Mouse (Mus musculus) frontal cortex, postnatal 36 days (tissue): ENCODE measurements around the gene Rps6kl1.
A peak's percentile ranks its signal among the peaks of the same experiment; 100 is the strongest.

ENCODE experiments used
- DNase-seq, 2 experiments: peaks; one replicate each; pipeline ENCODE4 v3.0.0; 2022; ENCODE audit warnings: low spot score in 2 of 2

Rps6kl1 gene

DNA sequence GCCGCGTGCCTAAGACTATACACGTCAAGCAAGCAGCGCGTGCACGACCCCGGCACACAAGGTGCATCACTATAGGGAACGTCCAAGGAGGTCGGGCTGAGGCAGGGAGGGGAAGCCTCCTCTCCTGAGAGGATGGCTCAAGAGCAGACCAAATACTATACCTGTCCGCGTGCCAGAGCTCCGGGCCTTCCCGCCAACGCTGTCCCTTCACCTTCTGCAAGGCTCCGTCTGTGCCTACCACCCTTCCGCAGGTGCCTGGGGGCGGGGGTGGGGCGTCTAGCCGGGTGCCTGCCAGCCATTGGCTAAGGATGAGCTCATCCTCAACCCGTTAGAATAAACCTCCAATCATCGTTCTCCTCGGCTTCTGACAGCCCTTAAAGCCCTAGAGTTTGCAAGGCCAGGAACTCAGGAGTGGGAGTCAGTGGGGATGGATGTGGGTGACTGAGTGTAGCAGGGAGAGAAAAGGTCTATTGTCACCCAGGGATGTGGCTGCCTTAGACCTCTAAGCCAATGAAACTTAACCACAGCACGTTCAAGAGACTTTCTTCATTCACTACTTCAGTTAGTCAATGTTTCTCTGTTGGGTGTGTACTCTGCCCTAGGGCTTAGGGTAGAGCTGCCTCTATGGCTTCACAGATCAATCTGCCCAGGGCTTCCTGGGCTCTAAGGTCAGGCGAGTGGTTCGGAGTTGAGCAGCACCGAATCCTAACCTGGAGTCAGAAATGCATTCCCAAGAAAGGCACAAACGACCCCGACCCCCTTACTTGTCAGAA lies at the start of gene Rps6kl1:
Gene Rps6kl1, minus strand, starts transcription at position 263 of the 773 bp plus-strand sequence.
- peak; percentile 78 to 85 for DNase-seq

DNA sequence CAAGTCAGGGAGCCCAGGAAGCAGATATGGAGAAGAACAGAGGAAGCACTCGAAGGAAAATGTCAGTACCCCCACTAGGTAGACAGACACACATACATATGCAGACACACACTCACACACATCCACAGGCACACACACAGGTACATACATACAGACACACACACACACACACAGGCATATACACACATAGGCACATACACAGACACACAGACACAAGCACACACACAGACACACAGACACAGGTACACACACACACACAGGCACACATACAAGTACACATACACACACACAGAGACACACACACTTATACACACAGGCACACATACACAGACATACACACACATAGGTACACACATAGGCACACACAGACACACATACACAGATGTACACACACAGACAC lies 48.9 kb upstream of the Rps6kl1 start:
- no peak for DNase-seq

DNA sequence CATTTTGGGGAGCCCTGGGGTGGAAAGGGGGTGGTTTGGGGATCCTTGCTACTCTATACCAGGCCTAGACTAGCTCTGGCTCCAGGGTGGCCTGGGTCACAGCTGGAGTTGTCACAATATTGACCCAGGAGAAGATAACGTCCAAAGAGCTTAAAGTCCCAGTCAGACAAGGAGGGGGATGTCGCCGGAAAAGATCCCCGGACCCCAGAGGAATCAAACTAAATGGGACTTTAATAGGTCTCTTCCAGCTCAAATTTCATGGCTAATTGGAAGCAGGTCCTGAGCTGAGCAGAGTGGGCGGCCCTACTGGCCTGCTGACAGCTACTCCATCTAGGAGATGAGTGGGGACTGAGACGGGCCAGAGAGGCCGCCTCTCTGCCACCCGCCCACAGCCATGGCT lies 46.9 kb upstream of the Rps6kl1 start:
- DNase-seq, result no peak

DNA sequence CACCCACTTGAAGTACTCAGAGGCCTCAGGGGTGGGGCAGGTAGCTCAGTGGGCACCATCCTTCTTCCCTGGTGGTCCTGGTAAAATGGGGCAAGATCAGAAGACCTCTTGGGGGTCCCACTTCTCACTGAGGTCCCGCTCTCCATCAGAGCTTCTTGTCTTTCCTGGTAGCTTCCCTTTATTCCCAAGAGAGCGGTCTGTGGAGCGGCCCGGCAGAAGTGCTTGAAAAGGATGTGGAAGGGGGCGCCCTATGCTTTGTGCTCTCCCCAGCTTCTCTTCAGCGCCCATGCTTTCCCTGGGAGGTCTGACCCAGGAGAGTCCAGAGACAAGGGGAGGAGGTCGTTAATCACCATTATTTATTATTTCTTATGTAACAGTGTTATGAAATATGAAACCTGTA lies 46.3 kb upstream of the Rps6kl1 start:
- DNase-seq, result no peak

DNA sequence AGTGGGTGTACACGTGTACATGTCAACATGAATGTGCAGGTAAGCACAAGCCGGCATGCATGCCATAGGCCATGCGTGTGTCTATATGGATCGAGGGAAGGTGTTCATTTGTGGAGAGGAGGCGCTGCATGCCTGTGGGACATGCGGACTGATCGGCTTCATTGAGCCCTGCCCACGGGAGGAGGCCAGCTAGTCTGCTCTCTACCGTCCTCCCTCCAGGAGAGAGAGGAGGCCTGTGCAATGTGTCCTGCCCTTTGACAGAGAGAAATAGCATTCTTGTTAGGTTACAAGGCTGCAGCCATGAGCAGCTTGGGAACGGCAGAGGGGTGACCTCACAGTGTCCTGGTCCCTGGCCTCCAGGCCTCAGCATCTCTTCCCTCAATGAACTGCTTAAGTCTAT lies 45.1 kb upstream of the Rps6kl1 start:
- no peak for DNase-seq

DNA sequence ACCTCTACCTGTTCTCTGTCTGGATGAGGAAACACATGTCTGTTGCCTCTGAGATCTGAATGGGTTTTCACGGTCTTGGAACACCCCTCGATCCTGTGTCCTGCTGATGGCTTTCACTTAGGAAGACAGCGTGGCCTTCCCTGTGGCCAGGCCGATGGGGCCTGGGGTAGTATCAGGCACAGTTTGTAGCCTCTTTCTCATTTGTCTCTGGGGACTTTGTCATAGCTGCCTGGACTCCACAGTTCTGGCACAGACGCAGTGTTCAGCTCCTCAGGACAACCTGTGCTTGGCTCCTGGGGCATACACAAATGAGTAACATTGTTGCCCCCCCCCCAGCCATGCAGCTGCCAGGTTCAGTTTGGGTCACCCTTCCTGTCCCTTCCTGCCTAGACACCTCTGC lies 44.0 kb upstream of the Rps6kl1 start:
- no peak for DNase-seq

DNA sequence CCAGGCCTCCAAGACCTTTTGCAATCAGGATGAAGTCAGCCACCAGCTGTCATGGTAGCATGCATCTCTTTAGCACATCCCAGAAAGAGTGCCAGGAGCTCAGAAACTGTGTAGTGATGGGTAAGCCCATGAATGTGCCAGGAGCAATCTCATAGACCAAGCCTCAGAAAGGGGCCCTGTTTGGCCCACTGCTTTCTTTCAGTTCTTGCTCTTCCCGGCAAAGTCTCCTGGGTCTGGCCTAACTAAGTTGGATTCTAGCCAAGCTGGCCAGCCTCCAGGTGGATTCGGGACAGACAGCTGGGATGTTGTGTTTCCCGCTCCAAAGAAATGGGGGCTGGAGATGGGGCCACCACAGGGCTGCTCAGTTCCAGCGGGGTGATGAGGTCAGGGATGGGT lies 43.6 kb upstream of the Rps6kl1 start:
- peak in 1 of 2 experiments; percentile 35 for DNase-seq

DNA sequence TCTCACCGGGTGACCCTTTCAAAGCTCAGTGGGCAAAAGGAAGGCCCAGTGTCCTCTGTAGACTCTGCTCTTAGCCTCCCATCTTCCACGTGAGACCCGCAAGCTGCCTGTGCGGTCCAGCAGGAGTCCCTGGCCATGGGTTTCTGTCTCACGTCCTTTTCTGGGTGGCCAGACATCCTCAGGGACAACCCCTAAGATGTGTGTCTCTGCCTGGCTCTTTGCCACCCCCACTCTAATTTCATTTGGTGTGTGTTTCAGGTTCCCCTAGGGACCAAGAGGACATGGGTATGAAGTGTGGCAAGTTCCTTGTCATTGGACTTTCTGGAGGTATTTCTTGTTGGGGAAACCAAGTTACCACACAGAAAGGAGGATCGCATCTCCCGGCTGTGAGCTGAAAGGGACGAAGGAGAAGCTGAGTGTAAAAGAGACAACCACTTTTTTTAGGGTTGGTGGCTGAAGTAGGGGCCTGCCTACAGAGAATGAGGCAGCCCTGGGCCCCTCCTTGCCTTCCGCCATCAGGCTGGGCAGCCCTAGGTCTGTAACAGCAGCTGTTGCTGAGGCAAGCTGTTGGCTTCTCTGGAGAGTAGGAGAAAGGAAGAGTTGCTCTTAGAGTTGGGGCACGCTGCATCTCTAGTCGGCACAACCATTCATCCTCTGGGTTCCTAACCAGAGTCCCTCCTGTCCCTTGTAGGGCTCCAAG lies 43.0 kb upstream of the Rps6kl1 start:
- DNase-seq, result no peak

DNA sequence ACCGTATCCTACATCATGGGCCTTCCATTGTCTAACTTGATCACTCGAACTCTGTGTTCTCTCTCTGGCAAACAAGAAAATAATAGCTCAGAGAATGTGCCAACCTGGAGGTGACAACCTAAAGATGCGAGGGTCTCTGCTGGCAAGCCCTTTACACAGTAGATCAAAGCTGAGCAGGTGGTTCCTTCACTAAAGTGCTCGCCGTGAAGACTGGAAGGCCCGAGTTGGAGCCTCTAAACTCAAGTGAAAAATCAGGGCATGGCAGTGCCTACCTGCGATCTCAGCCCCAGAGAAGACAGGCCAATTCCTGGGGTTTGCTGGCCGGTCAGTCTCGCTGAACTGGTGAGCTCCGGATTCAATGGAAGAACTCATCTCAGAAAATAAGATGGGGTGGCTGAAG lies 42.1 kb upstream of the Rps6kl1 start:
- DNase-seq, result no peak

DNA sequence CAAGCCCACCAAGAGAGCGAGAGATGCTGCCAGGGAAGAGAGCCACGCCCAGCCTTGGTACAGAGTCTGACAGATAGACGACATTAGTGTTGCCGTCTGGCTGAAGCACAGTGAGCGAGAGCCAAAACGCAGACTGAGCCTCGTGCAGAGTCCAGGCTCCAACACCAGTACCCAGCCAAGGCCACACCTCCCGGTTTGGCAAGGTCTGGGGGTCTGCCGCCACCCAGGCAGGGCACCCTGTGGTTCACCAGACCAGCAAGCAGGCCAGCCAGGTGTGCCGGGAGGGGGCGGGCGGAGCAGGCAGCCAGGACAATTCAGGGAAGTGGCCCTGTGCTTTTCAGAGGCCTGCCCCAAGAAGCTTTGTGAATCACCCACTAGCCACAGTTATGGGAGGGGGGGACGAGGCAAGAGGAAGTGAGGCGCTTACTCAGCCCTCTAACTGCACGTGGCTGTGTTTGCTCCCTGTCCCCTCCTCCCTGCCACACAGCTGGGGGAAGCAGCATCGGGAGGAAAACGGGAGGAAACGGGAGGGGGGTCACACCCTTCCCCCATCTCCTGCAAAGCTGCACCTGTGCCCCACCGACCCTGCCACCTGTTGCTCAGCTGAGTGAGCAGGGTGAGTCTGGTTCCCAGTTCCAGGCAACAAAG lies 41.5 kb upstream of the Rps6kl1 start:
- DNase-seq, result no peak

DNA sequence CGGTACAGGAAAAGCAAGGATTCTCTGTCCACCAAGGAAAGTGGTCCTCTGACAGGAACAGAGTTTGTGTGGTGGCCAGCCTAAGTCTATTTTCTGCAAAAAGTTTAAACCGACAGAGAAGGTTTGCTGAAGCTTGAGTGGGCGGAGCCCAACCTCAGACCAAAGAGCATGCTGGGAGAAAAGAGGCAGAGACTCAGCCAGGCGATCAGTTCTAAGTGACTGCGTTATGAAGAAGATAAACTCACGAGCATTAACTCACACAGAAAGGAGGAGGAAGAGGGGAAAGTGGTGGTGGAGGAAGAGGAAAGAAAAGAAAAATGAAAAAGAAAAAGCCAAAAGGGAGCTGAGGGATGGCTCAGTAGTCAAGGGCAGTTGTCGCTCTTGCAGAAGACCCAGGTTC lies 39.2 kb upstream of the Rps6kl1 start:
- DNase-seq, result no peak

DNA sequence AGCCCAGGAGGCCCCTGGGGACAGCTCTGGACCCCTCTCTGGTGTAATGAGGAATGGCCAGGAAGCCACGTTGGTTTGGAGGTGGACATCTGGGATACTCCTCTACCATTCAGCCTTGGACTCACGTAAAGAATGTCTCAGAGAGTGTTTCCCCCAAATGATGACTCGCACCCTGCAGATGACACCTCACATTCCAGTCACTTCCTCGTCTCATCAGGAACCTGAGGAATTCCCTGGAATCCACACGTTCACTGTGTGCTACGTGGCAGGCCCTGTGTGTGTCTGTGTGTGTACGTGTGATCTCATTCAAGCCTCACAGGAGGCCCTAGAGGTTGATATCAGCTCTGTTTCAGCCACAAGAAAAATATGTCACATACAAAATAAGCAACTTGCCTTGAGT lies 35.3 kb upstream of the Rps6kl1 start:
- DNase-seq, result no peak

DNA sequence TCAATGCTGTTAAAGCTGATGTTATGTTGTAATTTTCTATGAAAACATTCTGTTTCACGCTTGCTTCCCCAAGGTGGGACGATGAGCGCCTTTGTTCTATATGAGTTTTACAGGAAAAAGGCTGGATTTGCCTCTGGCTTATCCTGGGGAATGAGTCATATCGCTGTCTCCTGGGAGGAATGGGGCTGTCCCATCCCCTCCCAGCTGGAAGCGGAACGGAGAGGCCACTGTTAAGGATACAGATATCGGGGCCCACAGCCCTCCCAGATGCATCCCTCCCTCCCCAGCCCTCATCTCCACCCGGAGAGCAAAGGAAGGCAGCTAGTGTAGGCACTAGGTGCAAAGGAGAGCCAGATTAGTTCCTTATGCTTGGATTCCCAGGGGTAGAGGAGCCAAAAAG lies 34.7 kb upstream of the Rps6kl1 start:
- DNase-seq, result no peak

DNA sequence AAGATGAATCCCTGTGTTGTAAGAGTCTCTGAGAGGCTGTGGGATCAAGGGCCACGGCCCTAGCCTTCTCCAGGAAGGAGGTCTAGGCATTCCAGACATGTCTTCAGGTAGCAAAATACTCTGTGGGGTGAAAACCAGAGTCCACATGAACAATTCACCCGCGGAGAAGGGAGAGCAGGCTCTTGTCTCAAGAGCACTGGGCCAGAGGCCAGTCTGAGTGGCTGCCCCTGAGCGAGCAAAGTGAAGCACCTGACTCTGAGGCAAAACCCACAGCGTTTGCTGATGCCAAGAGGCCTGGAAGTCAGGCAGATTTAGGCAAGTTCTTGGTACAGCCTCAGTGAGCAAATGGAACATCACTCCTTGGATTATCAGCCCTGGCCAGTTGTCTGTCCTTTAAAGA lies 33.1 kb upstream of the Rps6kl1 start:
- DNase-seq, result no peak

DNA sequence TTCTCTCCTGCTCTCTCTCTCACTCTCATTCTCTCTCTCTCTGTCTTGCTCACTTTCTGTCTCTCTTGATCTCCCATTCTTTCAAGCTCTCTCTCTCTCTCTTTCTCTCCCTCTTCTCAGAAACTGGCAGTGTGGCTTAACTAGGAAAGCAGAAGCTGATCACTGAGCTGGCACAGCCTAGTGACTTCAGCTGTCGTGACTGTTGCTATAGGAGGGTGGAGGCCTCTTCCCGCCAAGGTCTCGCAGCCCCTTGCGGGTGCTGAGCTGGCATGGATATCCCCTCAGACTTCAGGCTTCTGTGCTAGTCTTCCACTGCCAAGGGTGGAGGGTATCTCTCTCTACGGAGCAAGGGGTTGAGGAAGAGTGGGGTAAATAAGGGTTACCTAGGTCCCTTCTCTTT lies 31.8 kb upstream of the Rps6kl1 start:
- DNase-seq, result no peak

DNA sequence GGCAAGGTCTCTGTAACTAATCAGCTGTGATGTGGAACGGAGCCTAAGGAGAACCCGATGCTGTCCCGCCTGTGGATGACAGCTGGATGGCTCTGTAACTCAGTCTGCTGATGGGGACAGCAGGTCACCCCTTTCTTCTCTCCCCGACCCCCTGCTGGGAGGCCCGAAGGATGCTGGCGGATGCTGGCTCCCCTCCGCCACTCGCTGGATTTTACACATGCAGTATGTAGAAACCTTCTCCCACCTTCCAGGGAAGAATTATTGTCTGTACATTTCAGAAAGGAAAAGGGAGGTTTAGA lies 31.2 kb upstream of the Rps6kl1 start:
- DNase-seq, result no peak

DNA sequence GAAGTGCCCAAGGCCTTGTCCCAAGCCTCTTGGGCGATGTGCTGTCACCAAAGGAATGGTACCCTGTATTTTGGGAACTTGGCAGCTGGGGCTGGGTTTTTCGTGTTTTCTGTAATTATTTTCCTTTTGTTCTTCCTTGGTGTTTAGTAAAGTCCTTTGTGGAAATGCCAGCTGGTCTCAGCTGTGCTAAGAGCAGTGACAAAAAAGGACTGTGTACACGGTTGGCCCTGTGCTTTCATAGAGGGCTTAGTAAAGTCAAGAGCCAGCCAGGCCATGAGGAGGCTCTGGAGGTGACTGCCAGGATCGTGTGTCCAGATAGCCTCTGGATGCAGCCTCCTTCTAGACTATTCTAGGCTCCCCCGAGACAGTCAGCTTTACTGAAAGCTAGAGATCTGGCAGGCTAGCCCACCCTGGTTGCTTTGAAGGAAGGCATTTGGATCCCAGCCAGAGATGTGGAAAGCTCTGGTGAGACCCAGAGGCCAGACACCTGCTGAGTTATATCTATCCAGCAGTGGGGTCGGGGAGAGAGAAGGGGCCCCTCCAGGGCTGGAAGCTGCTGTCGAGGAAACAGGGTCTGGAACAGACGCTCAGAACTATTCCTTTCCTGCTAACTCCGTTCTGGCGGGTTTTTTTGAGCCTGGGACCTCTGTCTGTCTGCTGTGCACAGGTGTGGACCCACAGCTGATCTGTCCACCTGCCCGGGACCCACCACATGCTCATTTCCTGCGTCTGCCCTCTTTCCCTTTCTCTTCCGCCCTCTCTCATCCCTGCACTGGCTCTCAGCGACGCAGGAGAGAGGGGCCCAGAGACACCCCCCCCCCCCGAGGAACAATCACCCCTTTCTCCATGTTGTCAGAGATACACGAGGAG lies 30.6 kb upstream of the Rps6kl1 start:
- DNase-seq, result no peak

DNA sequence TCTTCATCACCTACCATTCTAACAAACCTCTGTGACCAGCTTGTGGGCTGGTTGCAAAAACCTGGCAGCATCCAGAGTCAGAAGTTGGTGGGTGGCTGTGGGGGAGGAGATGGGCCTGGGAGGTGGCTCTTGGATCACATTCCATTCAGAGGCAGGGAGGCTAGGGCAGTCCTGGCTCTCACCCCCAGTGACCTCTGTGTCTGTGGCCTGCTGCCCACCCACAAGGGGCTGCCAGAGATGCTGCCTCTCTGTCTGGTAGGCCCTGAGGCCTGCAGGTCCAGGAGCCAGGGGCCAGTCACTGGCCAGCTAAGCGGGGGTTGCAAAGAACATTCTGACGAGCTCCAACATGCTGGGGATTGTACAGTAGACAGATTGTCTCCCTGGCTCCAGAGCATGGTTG lies 27.2 kb upstream of the Rps6kl1 start:
- no peak for DNase-seq

DNA sequence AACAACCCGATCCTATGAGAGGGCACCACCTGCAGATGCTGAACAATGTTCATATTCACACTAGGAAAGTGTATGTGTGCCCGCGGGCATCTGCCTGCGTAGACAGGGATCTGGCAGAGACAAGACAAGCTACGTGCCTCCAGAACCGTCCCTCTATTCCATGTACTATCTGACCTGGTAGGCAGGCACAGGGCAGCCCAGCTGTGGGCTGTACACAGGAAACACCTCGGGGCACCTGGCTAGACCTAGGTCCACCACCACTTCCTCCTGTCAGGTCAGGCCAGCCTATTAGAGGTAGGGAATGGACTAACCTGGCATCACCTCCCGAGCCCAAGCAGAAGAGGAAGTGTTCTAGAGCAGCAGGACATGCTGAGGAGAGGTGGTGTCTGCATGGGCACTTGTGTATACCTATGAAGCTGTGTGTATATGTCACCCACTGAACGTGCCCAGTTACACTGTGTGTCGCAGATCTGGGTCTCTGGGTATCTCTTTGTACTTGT lies 26.7 kb upstream of the Rps6kl1 start, which contains the start of gene Pgf:
Gene Pgf, minus strand, starts transcription at position 51 of the 500 bp plus-strand sequence.
- DNase-seq, result no peak

DNA sequence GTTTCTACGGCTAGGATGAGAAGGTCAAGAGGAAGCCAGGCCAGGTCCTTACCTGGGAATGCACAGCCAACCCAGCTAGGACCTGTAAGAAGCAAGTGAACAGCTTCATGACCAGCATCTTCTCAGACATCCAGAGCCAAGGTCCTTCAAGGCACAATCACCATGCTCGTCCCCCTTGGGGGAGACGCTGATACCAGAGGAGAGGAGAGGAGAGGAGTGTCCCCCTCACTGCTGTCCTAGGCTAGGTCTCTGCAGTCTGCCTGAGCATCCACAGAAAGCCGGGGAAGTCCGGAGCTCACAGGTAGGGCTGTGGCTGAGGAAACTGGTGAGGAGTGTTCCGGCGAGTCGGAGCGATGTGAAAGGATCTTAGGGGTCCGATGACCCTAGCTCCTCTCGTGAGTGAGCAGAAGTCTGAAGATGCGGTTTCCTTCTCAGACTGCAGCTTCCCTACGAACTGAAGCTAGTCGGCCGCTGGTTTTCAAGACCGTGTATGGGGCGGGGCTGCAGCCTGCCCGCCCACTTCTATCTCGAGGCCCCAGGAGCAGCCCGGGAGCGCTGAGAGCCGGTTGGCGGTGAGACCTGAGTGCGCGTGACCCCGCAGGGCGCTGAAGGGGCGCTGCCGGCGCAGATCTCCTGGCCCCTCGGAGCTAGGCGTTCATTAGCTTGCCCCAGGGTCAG lies 25.9 kb upstream of the Rps6kl1 start:
- no peak for DNase-seq
